Mouse (Mus musculus): ENCODE measurements at regions not wholly inside any gene's neighbourhood (a gene's known extent, or its start where the extent isn't known, plus 50 kb on each side); places are given as distances from the start of the nearest gene placed in this dataset.

DNA sequence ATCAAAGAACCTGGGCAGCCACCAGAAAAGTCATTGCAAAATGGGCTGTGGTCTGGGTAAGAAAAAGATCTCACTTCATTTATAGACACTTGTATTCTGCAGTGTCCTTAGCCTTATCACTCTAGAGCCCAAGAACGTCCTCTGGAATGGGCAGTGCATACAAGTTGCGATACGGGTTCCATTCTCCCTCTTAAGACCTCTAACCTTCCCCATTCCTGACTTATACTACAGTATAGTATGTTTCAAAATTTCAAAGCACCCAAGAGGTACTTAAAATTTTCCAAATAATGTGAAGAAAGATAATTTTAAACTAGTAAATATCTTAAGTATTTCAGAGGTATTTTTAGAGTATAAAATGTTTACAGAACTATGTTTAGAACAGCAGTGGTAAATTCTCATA, 276.8 kb upstream of the Actbl2 start:
- TF ChIP-seq MYOG (IDR thresholded peaks at IDR 0.05; ENCODE audit: control insufficient read depth in 1 of 3, insufficient read depth in 1 of 3, insufficient read length in 2 of 3, low read depth in 2 of 3) (no peak), POLR2A (IDR thresholded peaks at IDR 0.05; ENCODE audit: insufficient read length, low read depth) (no peak), E2F4 (IDR thresholded peaks at IDR 0.05; ENCODE audit: insufficient read depth) (no peak), TCF12 (IDR thresholded peaks at IDR 0.05; ENCODE audit: insufficient read depth, poor library complexity, severe bottlenecking) (no peak)

Data from myocyte (in vitro differentiated cells).